Mouse (Mus musculus) CH12F3 (cell line): ENCODE results near the gene Olfr57.
"Not testable (repeated sequence)": the region's sequence is repeated elsewhere in the genome, so short reads cannot be mapped to it uniquely, and the experiment has no call there.

ENCODE experiments used
- in situ Hi-C: fragments of 300-500 bp; cut with MboI; formaldehyde crosslinking; loops from 2 replicates; pipeline ENCODE4 v1.14.3; 2020; ENCODE audit warnings: low sequenced_read_pairs

Olfr57 gene

GRCm38 (mm10) chr10:79028441-79028840 is at the start of gene Olfr57:
Olfr57 (plus strand) TSS chr10:79028741.
- in situ Hi-C loops = no loop called here

- in situ Hi-C loops = no loop called here
Observed at GRCm38 (mm10) chr10:78980750-78981149, 47.8 kb upstream of the Olfr57 start, which contains the start of gene Olfr1352. Olfr1352 (plus strand) TSS chr10:78981050.

DNA sequence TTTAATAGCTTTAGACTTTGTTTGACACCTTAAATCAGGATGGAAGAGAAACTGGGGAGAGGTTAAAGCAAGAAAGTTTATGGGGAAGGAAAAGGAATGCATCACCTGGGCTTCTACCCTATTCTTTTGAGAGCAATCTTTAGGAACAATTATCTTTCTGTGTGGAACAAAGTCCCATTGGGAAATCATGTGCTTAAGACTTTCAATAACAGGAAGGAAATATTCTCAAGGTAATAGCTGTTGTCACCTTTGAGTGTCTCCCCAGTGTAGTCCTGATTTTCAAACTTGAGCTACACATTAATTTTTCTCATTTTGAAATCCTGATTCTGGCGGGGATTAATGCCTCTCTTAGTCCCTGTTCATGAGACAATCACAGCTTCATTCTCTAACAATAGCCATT is 16.4 kb upstream of the Olfr57 start, which contains the start of gene Olfr1351:
TSS of gene Olfr1351 (plus strand) at position 301 of the 400 bp plus-strand sequence.
- in situ Hi-C loops = no loop called here

DNA sequence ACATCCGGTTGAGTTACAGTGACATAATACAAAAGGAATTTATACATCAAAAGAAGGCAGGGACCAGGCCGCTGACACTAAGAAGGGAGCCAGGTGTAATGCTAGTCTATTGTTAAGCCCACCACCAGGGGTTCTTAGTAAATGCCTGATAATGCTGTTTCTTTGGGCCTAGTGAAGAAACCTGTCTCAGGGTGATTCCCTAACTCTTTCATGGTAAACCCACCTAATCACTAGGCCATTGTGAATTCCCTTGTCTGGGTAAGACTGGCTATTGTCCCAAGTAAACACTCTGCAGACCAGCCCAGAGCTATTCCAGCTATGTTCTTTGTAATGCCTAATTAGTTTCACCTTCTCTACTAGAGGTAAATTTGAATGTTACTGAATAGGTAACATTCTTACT is 13.9 kb downstream of the Olfr57 start:
- in situ Hi-C loops = not testable (repeated sequence)

GRCm38 (mm10) chr10:79057370-79057769 is 28.8 kb downstream of the Olfr57 start:
- in situ Hi-C loops = not testable (repeated sequence)
